Mouse (Mus musculus) ovary, postnatal 14 days (tissue): Measurements from ENCODE around the gene Ppp1r18.
A peak's percentile ranks its signal among the peaks of the same experiment; 100 is the strongest.

Source experiments
- DNase-seq: peaks from one replicate; pipeline ENCODE4 v3.0.0; 2022; ENCODE audit warnings: low spot score

Ppp1r18 gene

GRCm38 (mm10) chr17:35865481-35866280, at the start of gene Ppp1r18:
TSS of gene Ppp1r18 (plus strand) at chr17:35865593.
- DNase-seq, result peak; percentile 62

DNA sequence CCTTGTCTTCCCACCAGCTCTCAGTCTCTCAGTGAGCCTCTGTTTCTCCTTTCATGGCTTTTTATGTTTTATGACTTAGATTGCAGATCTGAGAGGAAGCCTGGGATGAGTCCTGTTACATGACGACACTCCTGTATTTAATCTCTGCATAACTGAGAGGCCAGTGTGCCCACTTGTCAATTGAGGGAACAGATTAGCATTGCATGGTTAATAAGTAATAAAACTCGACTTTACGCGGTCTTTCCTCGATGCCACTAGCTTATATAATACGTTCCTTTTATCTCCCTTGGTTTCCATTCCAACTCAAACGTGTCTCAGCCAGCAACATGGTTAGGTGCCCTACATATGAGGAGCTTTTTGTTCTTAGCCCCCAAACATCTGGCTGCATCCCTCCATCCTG, 49.6 kb upstream of the Ppp1r18 start:
- DNase-seq, result no peak

DNA sequence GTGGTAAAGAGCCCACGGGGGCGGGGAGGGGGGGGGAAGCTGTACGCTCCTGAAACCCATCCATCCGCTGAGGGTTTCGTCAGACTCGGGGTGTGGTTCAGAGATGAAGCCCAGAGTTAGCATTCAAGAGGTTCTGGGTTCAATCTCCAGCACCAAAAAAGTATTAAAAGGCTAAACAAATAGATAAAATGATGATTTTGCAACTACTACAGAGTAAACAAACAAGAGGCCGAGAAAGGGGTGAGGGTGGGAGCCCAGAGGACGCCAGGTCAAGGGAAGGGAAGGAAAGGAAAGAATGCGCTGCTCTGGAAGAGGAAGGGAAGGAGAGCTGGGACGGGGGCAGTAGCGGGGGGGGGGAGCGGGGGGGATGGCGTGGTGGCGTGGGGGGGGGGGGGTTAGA, 48.7 kb upstream of the Ppp1r18 start:
- DNase-seq, result no peak

GRCm38 (mm10) chr17:35817226-35817625, 48.2 kb upstream of the Ppp1r18 start:
- DNase-seq, result no peak

DNA sequence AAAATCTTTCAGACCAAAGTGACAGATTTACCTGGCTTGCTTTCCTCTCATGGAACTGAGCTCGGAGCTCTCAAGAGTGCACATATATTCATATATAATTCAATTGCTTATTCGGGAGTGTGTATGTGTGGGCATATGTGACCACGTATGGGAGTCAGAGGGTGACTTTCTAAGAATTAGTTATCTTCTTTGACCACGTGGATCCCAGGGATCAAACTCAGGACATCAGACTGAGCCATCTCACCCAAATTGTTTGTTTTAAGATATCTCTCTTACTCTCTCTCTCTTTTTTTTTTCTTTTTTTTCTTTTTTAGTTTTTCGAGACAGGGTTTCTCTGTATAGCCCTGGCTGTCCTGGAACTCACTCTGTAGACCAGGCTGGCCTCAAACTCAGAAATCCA, 45.3 kb upstream of the Ppp1r18 start:
- DNase-seq, result no peak

DNA sequence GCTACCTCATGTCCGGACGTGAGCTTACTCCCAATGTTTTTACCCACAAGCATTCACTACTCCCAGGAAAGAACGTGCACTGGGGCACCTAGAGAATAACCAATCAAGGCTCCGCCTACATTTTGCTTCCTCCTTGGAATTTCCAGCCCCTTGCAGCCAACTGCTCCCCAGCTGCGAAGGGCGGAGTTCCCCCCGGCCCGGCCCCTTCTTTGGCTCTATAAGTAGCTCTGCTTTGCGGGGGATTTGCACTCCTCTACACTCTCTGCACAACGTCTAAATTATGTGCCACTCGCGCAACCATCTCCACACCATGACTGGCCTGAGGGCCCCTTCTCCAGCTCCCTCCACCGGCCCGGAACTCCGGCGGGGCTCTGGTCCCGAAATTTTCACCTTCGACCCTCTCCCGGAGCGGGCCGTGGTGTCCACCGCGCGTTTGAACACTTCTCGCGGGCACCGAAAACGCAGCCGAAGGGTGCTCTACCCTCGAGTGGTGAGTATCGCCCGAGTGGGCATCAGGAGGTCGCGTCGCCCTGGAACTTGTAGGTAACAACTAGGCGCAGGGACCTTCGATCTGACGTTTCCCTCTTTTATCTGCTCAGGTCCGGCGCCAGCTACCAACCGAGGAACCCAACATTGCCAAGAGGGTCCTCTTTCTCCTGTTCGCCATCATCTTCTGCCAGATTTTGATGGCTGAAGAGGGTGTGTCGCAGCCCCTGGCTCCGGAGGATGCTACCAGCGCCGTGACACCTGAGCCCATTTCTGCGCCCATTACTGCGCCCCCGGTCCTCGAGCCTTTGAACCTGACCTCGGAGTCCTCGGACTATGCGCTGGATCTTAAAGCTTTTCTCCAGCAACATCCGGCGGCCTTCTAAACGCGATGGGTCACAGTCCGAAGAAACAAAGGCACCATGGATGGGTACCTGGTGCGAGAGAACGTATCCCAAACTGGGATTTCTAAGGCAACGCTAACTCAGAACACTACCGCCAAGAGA, 43.7 kb upstream of the Ppp1r18 start, which contains the start of gene Ier3:
Ier3 (plus strand) TSS at position 246 of the 992 bp plus-strand sequence.
- peak; percentile 83 for DNase-seq

DNA sequence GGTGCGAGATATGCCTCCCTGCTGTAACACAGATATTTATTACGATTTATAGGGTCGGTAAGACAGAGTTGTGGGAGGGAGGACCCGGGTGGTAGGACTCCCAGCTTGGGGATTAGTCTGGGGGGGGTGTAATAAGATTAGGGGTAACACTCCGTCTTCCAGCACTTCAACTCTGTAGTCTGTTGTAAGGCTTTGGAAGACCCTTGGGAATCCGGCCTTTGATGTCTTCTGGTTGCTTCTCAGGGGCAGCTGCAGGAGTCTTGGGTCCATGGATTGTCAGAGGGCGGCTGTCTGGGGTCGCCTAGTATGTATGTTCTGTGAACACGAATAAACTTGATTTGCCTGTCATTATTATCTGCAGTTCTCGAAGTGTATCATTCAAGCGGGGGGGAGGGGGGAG, 42.8 kb upstream of the Ppp1r18 start:
- no peak for DNase-seq

DNA sequence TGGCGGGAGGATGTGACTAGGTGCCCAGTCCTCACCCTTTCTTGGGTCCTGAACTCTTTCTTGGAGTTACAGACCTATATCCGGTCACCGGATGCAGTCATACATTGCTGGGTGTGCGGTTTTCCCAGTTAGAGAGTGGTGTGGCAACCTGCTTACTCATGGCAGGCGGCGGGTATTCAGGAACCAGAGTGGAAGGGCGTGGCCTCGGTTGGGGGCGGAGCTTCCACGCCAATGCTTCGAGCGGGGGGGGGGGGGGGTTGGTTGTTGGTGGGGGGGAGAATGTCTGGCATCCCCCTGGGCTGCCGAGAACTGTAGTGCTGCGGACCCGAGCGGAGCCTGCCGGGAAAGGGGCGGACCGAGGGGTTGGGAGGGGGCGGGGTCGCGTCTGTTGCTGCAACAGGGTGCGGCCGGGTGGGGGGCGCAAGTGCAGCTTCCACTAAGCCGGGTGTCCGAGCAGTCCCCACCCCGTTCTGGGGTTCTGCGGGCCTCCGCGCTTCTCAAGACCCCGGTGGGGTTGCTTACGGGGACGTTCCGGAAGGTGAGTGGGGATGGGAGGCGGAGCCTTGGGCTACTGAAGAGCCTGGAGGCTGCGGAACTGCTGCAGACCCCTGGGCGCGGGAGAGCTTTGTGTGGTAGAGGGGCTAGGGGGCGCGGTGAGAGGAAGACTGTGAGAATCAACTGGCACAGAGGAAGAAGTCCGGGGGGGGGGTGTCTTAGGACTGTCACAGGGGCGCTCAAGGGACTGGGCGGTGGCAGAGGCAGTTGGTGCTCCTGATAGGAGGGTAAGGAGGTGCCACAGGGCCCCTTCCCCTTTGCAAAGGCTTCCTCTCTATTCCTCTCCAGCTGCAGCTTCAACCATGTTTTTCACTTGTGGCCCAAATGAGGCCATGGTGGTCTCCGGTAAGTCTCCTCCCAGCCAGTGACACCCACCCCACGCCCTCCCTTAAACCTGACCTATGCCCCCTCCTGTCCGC, 42.1 kb upstream of the Ppp1r18 start, which contains the start of gene Flot1:
Flot1 (plus strand) TSS at position 267 of the 974 bp plus-strand sequence.
- DNase-seq, result peak; percentile 75

DNA sequence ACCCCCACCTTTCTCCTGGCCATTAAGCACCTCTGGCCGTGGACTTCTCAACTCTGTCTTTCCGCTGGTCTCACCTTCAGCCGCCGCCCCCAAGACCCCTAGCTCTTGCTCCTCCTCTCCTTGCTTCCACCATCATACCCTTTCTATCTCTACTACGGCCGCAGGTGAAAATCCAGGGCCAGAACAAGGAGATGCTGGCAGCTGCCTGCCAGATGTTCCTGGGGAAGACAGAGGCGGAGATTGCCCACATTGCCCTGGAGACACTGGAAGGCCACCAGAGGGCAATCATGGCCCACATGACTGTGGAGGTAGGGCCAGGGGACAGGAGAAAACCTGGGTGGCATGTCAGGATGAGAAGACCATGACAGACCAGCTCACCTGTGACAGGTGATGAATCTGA, 41.0 kb upstream of the Ppp1r18 start:
- no peak for DNase-seq

DNA sequence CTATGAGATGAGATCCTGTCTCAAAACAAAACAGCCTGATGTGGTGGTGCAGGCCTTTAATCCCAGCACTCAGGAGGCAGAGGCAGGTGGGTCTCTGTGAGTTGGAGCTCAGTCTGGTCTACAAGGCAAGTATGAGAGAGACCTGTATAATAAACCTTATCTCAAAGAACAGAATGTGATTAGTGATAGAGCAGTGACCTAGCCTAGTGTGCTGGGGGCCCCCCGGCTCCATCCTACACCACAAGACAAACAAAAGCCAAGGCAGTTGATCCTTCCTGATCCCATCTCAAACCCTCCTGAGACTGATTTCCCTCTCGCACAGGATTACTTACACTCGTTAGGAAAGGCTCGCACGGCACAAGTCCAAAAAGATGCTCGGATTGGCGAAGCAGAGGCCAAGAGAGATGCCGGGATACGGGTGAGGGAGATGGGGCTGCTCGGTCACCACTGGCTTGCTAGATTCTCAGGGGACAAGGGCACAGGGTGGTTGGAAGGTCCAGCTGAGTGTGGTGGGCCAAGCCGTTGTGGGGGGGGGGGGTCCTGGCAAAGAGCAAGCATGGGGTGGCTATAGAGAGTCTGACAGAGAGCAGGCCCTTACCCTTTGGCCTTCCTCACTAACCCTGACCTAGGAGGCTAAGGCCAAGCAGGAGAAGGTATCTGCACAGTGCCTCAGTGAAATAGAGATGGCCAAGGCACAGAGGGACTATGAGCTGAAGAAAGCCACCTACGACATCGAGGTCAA, 40.1 kb upstream of the Ppp1r18 start:
- DNase-seq, result no peak

GRCm38 (mm10) chr17:35829737-35830136, 35.7 kb upstream of the Ppp1r18 start:
- DNase-seq, result peak; percentile 79

- DNase-seq, result no peak
Observed at GRCm38 (mm10) chr17:35832400-35833238, 32.8 kb upstream of the Ppp1r18 start.

DNA sequence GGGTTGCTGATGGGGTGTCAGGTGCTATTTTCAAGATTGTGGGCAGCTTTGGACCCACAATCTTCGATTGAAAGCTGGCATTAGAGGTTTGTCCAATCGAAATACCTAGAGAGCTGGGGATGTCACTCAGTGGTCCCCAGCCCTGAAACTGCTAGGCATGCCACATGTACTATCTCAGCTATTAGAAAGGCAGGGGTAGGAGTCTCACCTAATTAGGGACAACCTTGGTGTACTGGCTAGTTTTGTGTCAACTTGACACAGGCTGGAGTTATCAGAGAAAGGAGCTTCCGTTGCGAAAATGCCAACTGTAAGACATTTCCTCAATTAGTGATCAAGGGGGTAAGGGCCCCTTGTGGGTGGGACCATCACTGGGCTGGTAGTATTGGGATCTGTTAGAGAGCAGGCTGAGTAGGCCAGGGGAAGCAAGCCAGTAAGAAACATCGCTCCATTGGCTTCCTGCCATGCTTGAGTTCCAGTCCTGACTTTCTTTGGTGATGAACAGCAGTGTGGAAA, 32.1 kb upstream of the Ppp1r18 start:
- no peak for DNase-seq

- no peak for DNase-seq
Observed at GRCm38 (mm10) chr17:35833894-35834293, 31.5 kb upstream of the Ppp1r18 start.

- no peak for DNase-seq
Observed at GRCm38 (mm10) chr17:35834696-35835422, 30.5 kb upstream of the Ppp1r18 start.

GRCm38 (mm10) chr17:35835424-35836140, 29.8 kb upstream of the Ppp1r18 start:
- DNase-seq, result no peak

DNA sequence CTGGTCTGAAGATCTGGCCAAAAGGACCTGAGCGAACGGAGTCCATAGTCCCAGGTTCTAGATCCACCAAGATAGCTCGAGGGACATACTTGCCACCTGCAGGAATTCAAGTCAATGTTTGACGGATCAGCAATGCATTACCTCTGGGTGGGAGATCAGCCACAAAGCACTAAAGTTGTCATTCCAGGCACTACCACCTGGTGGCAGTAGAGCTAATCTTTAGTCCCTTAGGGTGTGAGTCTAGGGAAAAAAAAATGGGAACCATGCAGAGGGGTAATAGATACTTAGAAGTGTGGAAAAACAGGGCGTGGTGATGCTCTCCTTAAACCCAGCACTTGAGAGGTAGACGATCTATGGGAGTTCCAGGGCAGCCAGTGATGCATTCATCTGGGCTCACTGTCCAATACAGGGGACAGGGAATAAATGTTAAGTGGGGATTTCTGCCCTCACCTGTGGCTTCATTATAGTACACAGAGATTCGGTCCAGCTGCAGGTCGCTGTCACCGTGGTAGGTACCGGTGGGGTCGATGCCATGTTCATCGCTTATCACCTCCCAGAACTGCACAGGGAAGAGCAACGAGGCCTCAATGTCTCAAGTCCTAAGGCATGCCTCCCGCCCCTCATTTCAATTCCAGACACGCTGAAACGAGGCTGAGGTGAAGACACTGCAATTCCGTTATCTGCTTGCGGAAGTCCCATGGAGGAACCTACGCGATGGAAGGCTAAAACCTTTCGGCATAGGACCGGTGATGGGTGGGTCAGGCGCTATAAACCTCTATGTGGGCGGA, 29.0 kb upstream of the Ppp1r18 start:
- peak; percentile 75 for DNase-seq
